Mouse (Mus musculus): ENCODE measurements at regions not wholly inside any gene's neighbourhood (a gene's known extent, or its start where the extent isn't known, plus 50 kb on each side); places are given as distances from the start of the nearest gene placed in this dataset.
"Not testable (repeated sequence)": the region's sequence is repeated elsewhere in the genome, so short reads cannot be mapped to it uniquely, and the experiment has no call there.

DNA sequence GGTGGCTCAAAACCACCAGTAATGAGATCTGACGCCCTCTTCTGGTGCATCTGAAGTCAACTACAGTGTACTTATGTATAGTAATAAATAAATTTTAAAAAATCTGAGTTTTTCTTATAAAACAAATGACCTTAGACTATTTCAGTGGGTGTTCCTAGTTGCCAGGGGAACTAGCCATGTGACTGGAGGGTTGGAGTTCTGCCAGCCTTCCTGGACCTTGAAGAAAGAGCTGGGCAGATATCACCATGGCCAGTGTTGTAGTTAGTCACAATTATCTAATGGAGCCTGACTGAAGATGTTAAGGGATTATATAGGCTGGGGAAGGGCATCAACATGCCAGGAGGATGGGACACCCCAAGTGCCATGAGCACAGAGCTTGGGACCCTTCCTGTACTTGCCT lies 217.2 kb downstream of the Tpra1 start:
- ATAC-seq (replicated peaks; ENCODE audit: low FRiP score, poor library complexity, severe bottlenecking): no peak

GRCm38 (mm10) chr6:89121023-89121745 lies 219.1 kb downstream of the Tpra1 start:
- ATAC-seq (replicated peaks; ENCODE audit: low FRiP score, poor library complexity, severe bottlenecking): no peak

GRCm38 (mm10) chr6:89121746-89122070 lies 219.7 kb downstream of the Tpra1 start:
- ATAC-seq (replicated peaks; ENCODE audit: low FRiP score, poor library complexity, severe bottlenecking): no peak

DNA sequence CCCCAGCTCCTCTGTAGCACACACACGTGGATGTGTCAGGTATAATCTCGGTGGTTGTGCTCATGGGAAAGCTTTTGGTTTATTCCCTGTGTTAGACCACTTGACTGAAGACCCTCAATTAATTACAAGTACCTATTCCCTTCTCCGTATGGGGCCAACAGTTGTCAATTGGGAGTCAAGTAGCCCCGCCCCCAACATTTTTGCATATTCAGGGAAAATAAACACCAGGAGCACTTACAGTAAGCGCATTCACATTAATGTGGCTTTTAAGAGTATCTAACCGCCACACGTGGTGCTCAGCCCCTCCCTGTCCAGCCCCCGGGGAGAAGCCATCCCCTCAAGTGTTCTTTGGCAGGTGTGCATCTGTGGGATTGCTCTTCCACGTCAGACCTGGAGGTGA lies 223.9 kb downstream of the Tpra1 start:
- no peak for ATAC-seq (replicated peaks; ENCODE audit: low FRiP score, poor library complexity, severe bottlenecking)

GRCm38 (mm10) chr6:89128141-89128540 lies 226.1 kb downstream of the Tpra1 start:
- not testable (repeated sequence) for ATAC-seq (replicated peaks; ENCODE audit: low FRiP score, poor library complexity, severe bottlenecking)

DNA sequence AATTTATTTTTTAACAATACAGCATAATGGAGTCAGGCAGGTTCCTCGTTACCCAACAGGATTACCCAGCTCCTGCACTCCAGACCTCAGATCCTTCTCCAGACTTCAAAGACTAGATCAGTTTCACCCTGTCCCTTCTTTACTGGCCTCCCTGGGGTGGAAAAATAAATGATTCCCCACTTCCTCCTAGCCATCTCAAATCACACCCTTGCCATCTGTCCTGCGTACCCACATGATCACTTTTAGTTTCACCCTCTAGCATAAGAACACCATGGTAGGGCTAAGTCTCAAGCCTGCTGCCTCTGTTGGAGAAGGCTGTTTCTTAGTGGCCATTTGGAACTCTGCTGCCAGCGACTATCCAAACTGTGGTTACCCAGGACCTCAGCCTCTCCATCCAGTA lies 222.0 kb downstream of the Plxna1 start:
- ATAC-seq (replicated peaks; ENCODE audit: low FRiP score, poor library complexity, severe bottlenecking): no peak

GRCm38 (mm10) chr6:89153027-89153662 lies 209.3 kb downstream of the Plxna1 start:
- no peak for ATAC-seq (replicated peaks; ENCODE audit: low FRiP score, poor library complexity, severe bottlenecking)

DNA sequence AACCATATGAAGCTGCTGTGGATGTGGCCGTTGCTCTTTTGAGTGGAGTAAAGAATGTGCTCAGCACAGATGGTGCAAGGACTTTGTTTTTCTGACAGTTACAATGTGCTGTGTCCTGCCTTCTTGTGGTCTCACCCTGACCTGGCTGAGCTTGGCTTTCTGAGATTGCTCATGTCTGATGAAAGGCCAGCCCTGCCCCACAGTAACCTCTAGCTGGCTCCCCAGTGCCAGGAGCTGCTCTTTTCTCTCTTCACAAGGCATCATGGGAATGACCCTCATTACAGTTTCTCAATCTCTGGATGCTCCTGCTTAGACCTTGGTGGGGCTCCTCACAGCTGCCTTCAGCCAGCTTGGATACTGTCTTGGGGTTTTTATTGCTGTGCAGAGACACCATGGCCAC lies 204.9 kb downstream of the Plxna1 start:
- ATAC-seq (replicated peaks; ENCODE audit: low FRiP score, poor library complexity, severe bottlenecking): no peak

DNA sequence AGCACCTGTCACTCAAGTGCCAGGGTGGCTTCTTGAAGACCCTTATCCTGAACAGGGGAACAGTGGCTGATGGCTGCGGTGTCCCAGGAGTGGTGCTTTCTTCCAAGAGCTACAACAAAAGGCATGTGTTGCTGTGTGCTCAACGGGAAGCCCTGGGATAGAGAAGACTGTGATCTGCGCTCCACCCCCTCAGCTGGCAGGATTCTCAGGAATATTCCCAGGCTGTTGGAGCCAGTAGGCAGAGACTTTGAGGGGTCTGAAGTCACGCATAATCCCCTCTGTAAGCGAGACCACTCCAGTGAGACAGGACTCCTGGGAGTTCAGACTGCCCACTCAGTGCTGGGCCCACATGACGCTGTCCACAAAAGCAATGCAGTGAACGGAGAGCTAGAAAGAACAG lies 202.4 kb downstream of the Plxna1 start:
- no peak for ATAC-seq (replicated peaks; ENCODE audit: low FRiP score, poor library complexity, severe bottlenecking)

DNA sequence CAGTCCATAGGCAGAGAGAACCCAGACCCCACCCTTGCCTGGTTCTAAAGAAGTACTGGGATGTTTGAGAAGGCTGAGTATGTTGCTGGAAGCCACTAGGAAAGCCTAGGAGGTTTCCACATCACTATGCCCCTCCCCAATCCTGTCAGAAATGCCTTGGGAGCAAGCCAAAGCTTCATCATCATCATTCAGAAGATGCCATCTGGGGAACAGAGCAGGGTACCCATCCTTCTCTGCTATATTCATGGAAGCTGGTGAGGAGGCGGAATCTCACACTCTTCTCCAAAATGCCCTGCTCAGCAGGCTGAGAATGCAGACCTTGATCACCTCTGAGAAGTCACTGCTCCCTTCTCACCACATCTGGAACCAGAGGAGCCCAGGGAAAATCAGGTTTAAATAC lies 200.7 kb downstream of the Plxna1 start:
- no peak for ATAC-seq (replicated peaks; ENCODE audit: low FRiP score, poor library complexity, severe bottlenecking)

DNA sequence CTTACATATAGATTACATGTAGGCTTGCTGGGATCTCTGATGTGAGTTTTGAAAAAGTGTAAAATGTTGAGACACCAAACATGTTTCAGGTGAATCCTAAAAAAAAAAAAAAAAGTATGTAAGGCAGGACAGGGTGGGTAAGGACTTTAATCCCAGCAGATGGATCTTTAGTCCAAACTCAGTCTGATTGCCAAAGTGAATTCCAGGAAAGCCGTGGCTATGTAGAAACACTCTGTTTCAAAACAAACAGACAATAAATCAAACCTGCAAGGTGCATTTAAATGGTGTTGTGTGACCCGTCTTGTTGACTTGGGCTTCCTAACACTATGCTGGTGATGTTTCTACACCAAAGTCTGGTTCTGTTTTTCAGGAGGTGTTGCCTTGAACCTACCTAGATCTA lies 192.9 kb downstream of the Plxna1 start:
- no peak for ATAC-seq (replicated peaks; ENCODE audit: low FRiP score, poor library complexity, severe bottlenecking)

DNA sequence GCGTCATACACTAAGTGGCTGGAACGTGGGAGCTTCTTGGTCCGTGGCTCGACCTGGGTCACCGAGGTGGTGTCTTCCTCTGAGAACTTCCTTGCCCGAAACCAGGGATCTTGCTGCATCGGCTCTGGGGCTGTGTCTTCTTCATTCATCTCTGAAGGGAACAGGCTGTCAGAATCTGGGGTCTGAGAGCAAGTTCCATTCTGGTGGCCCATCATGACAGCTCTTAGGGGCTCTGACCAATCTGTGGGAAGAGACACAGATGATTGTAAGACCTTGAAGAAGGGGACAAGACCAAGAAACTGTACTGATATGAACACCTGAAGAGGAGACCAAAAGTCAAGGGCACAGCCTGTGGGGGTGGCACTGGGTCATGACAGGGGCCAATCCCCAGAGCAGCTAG lies 177.5 kb downstream of the Plxna1 start:
- not testable (repeated sequence) for ATAC-seq (replicated peaks; ENCODE audit: low FRiP score, poor library complexity, severe bottlenecking)

- 0 out of 2 replicates have a peak, but pooled peaks have one; percentile 39 for ATAC-seq (replicated peaks; ENCODE audit: low FRiP score, poor library complexity, severe bottlenecking)
Observed at GRCm38 (mm10) chr6:89200514-89201284, 161.7 kb downstream of the Plxna1 start.

- ATAC-seq (replicated peaks; ENCODE audit: low FRiP score, poor library complexity, severe bottlenecking): no peak
Observed at GRCm38 (mm10) chr6:89215021-89215420, 147.4 kb downstream of the Plxna1 start.

GRCm38 (mm10) chr6:89235416-89236075 lies 126.9 kb downstream of the Plxna1 start:
- no peak for ATAC-seq (replicated peaks; ENCODE audit: low FRiP score, poor library complexity, severe bottlenecking)

GRCm38 (mm10) chr6:89236226-89236625 lies 126.2 kb downstream of the Plxna1 start:
- no peak for ATAC-seq (replicated peaks; ENCODE audit: low FRiP score, poor library complexity, severe bottlenecking)

GRCm38 (mm10) chr6:89236892-89237646 lies 125.4 kb downstream of the Plxna1 start:
- ATAC-seq (replicated peaks; ENCODE audit: low FRiP score, poor library complexity, severe bottlenecking): no peak

DNA sequence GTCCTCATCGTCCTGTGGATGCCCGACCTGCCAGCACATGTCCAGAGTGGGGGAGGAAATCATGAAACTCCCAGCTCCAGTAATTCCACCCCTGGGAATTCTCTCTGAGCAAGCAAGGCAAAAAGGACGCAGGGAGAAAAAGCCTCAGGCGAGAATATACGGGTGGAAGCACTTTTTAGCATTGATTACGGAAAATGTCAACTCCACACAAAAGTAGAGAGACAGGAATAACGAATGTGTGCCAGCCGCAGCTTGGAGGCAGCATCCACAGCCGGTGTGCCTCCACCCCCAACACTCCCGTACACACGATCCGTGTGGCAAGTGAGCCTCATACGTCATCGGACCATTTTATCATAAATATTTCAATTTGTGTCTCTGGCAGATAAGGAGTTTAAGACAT lies 123.5 kb downstream of the Plxna1 start:
- ATAC-seq (replicated peaks; ENCODE audit: low FRiP score, poor library complexity, severe bottlenecking): no peak

GRCm38 (mm10) chr6:89239511-89239910 lies 122.9 kb downstream of the Plxna1 start:
- no peak for ATAC-seq (replicated peaks; ENCODE audit: low FRiP score, poor library complexity, severe bottlenecking)

- ATAC-seq (replicated peaks; ENCODE audit: low FRiP score, poor library complexity, severe bottlenecking): no peak
Observed at GRCm38 (mm10) chr6:89240168-89240705, 122.2 kb downstream of the Plxna1 start.
